Mouse (Mus musculus): ENCODE measurements around the gene Olfr130.

DNA sequence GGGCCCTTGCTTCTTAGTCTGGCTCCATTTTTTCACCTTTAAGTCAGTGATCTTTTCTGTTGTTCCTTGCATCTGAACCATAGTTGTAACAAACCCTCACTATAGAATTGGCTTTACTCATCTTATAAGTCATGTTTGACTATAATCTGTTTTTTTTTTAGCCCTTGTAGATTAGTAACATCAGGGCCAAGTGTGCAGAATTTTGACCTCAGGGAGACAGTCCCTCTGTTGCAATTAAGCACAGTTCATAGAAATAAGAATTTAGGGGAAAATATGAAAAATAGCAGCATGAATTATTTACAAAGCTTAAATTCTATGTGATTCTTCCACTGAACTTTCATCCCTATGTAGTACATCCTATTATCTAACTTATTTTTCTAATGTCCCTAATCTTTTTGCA, 24.9 kb downstream of the Olfr130 start, which contains the start of gene Olfr131:
- TF ChIP-seq POLR2A (IDR thresholded peaks at IDR 0.05; ENCODE audit: extremely low read depth, insufficient read depth, low read length) (no peak), CTCF (IDR thresholded peaks at IDR 0.05; ENCODE audit: extremely low read depth, insufficient read depth, low read length) (no peak)
